Mouse (Mus musculus): ENCODE measurements around the gene Mphosph10. TPM values are rescaled to one million over a fixed set of nuclear protein-coding genes. Genes with fewer than 3 reads are reported as not detected.

Gene Mphosph10
- polyA plus RNA-seq, 1 experiment = 8.4 TPM

DNA sequence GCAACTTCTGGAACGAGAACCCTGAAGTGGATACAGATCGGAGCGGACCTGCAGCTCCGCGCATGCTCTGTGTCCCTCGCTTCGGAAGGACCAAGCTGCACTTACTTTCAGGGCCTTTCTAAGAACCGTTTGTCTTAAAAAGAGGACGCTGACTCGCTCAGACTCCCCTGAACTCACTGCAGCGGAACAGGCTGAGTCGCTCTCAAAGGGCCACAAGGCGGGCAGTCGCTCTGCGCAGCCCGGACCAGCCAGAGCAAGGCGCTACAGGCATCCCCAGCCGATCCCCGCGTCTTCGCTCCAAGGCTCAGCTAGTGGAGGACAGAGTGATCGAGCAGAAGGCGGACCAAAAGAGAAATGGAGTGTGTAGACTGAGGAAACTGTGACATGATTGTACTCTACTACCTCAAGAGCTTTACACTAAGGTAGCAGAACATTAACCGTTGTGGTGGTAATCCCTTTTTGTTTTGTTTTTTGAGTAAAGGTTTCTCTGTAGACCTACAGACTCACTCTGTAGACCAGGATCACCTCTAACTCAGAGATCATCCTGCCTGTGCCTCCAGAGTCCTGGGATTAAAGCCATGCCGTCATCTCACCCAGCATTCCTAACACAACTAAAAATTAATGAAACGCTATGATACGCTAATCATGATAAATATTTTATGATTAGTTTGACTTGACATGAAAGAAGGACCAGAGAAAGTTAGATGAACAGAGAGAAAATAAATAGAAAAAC is 18.1 kb downstream of the Mphosph10 start, which contains the start of gene Fan1:
TSS of gene Fan1 (minus strand) at position 266 of the 733 bp plus-strand sequence.
- Histone ChIP-seq H3K4me2 (ENCODE audit: low read depth) (peak within 1 kb of the TSS; percentile 97), H3K79me2 (ENCODE audit: control insufficient read depth, insufficient read depth) (no peaks in the 10 kb centered on the region), H3ac (ENCODE audit: control insufficient read depth, insufficient read length) (peak within 1 kb of the TSS; percentile 70), H3K36me3 (ENCODE audit: control insufficient read depth, insufficient read depth) (peaks cover 20% of the 10 kb centered on the region), H3K4me3 (peak within 1 kb of the TSS; percentile 67), H3K27me3 (ENCODE audit: control insufficient read depth, insufficient read depth, insufficient read length) (no peaks in the 10 kb centered on the region)
- TF ChIP-seq SRF (IDR thresholded peaks at IDR 0.05; ENCODE audit: control insufficient read depth, insufficient read length, low read depth) (peak; percentile 76), TCF12 (IDR thresholded peaks at IDR 0.05; ENCODE audit: insufficient read depth, poor library complexity, severe bottlenecking) (no peak), MAX (IDR thresholded peaks at IDR 0.05; ENCODE audit: low read depth) (no peak), TCF3 (IDR thresholded peaks at IDR 0.05; ENCODE audit: insufficient read length, low read depth) (no peak), USF1 (IDR thresholded peaks at IDR 0.05; ENCODE audit: low read depth) (no peak), MYOG (IDR thresholded peaks at IDR 0.05; ENCODE audit: control insufficient read depth in 1 of 3, insufficient read depth in 1 of 3, insufficient read length in 2 of 3, low read depth in 2 of 3) (no peak), POLR2AphosphoS2 (IDR thresholded peaks at IDR 0.05; ENCODE audit: insufficient read length, low read depth) (peak; percentile 93), CEBPB (IDR thresholded peaks at IDR 0.05; ENCODE audit: insufficient read depth, poor library complexity, severe bottlenecking) (no peak), E2F4 (IDR thresholded peaks at IDR 0.05; ENCODE audit: insufficient read depth) (peak; percentile 7), MYOD1 (IDR thresholded peaks at IDR 0.05; ENCODE audit: control insufficient read depth in 1 of 3, insufficient read length in 2 of 3, low read depth in 2 of 3) (peak in 1 of 3 experiments; percentile 15), REST (IDR thresholded peaks at IDR 0.05; ENCODE audit: insufficient read depth, insufficient read length) (no peak), POLR2A (IDR thresholded peaks at IDR 0.05; ENCODE audit: insufficient read length, low read depth) (peak; percentile 93)

DNA sequence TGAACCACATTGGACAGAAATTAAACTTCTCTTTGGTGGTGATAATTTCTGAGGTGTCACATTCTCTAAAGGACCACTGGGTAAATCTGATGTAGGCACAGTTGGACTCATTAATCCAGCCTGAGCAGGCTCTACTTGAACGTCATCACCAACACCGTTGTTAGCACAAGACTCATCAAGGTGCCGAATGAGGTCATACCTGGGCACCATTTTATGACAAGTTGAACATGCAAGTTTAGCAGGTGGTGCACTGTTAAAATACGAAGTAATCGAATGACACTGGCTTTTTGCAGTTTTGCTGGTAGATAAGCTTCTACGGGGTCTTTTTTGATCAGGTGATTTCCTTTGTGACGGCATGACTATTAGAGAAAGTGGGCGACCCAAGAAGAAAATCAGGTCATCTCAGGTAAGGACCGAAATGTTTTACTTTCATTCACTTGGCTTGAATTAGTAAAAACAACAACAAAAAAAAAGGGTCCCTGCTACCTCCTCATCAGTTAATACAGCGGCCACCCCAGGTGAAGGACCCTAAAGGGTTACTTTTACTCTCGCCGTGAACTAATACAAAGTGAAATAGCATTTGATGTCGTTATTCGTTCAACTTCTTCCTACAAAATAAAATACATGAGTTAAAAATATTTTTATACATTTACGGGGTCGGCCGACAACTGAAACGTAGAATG is 18.8 kb downstream of the Mphosph10 start:
- H3ac ChIP-seq (ENCODE audit: control insufficient read depth, insufficient read length) = peak overlapping the region; percentile 70
- TF ChIP-seq TCF3 (IDR thresholded peaks at IDR 0.05; ENCODE audit: insufficient read length, low read depth) = no peak
- H3K4me2 ChIP-seq (ENCODE audit: low read depth) = peak overlapping the region; percentile 97
- H3K36me3 ChIP-seq (ENCODE audit: control insufficient read depth, insufficient read depth) = peaks cover 13% of the 10 kb centered on the region
- H3K4me3 ChIP-seq = peak overlapping the region; percentile 67
- no peaks in the 10 kb centered on the region for H3K27me3 ChIP-seq (ENCODE audit: control insufficient read depth, insufficient read depth, insufficient read length)
- no peaks in the 10 kb centered on the region for H3K79me2 ChIP-seq (ENCODE audit: control insufficient read depth, insufficient read depth)

DNA sequence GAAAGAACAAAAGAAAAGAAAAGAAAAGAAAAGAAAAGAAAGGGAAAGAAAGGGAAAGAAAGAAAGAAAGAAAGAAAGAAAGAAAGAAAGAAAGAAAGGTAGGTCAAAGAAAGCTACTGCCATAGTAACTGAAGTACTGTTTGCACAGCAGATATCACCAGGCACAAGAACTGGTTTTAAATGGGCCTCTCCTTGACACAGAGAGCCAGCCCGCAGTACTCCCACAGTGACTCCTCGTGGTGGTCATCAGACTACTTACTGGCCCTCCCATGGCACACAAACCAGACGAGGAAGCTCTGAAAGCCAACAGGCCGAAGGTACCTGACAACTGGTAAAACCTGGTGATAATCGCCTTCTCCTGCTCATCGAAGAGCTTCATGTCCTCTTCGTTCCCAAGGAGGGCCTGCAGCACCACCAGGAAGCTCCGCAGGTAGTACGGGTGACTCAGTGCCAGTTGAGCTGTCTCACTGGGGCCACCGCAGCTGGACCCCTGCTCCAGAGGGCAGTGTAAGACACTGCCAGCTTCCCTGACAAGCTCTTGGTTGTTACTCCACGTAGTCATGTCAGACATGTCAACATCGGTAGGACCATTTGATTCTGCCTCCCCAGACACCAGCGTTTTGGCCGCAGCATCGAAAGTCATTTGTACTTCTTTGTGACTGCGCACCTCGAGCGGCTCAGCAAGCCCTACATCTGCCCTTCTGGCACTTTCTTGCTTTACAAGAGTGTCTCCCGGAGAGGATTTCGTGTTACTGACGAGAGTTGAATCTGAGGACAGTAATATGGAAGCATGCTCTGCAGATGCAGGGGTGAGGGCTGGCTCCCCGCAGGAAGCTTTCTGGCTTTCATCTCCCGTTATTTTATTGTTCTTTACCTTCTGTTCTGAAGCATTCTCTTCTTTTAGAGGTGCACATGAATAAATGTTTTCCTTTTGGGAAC is 19.9 kb downstream of the Mphosph10 start:
- peak overlapping the region; percentile 67 for H3K4me3 ChIP-seq
- H3K27me3 ChIP-seq (ENCODE audit: control insufficient read depth, insufficient read depth, insufficient read length) = no peaks in the 10 kb centered on the region
- no peak overlapping the region for H3ac ChIP-seq (ENCODE audit: control insufficient read depth, insufficient read length)
- no peaks in the 10 kb centered on the region for H3K79me2 ChIP-seq (ENCODE audit: control insufficient read depth, insufficient read depth)
- H3K36me3 ChIP-seq (ENCODE audit: control insufficient read depth, insufficient read depth) = peaks cover 6% of the 10 kb centered on the region
- no peak overlapping the region for H3K4me2 ChIP-seq (ENCODE audit: low read depth)
- TF ChIP-seq CEBPB (IDR thresholded peaks at IDR 0.05; ENCODE audit: insufficient read depth, poor library complexity, severe bottlenecking) (no peak), SRF (IDR thresholded peaks at IDR 0.05; ENCODE audit: control insufficient read depth, insufficient read length, low read depth) (no peak), E2F4 (IDR thresholded peaks at IDR 0.05; ENCODE audit: insufficient read depth) (no peak), USF1 (IDR thresholded peaks at IDR 0.05; ENCODE audit: low read depth) (no peak), POLR2AphosphoS2 (IDR thresholded peaks at IDR 0.05; ENCODE audit: insufficient read length, low read depth) (no peak), POLR2A (IDR thresholded peaks at IDR 0.05; ENCODE audit: insufficient read length, low read depth) (no peak), TCF12 (IDR thresholded peaks at IDR 0.05; ENCODE audit: insufficient read depth, poor library complexity, severe bottlenecking) (no peak), TCF3 (IDR thresholded peaks at IDR 0.05; ENCODE audit: insufficient read length, low read depth) (no peak)

DNA sequence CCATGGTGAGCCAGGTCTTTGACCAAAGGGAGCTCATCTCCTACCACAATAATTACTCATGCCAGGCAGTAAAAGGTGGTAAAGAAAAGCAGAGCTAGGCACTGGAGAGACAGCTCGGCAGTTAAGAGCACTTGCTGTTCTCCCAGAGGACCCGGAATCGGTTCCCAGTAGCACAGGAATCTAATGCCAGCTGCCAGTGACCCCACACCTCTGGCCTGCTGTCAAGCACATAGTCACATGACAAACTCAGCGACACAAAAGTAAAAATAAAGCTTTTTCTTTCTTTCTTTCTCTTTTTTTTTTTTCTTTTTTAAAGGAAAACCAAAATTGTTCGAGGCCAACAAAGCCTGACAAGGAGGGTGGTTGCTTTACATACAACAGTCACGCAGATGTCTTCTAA is 22.2 kb downstream of the Mphosph10 start:
- Histone ChIP-seq H3K4me3 (no peak overlapping the region), H3K79me2 (ENCODE audit: control insufficient read depth, insufficient read depth) (no peaks in the 10 kb centered on the region), H3K36me3 (ENCODE audit: control insufficient read depth, insufficient read depth) (no peaks in the 10 kb centered on the region), H3K27me3 (ENCODE audit: control insufficient read depth, insufficient read depth, insufficient read length) (no peaks in the 10 kb centered on the region), H3K4me2 (ENCODE audit: low read depth) (no peak overlapping the region), H3ac (ENCODE audit: control insufficient read depth, insufficient read length) (no peak overlapping the region)
- TF ChIP-seq SRF (IDR thresholded peaks at IDR 0.05; ENCODE audit: control insufficient read depth, insufficient read length, low read depth) (no peak), TCF3 (IDR thresholded peaks at IDR 0.05; ENCODE audit: insufficient read length, low read depth) (no peak), USF1 (IDR thresholded peaks at IDR 0.05; ENCODE audit: low read depth) (no peak), MAX (IDR thresholded peaks at IDR 0.05; ENCODE audit: low read depth) (no peak), E2F4 (IDR thresholded peaks at IDR 0.05; ENCODE audit: insufficient read depth) (no peak), TCF12 (IDR thresholded peaks at IDR 0.05; ENCODE audit: insufficient read depth, poor library complexity, severe bottlenecking) (no peak), POLR2A (IDR thresholded peaks at IDR 0.05; ENCODE audit: insufficient read length, low read depth) (no peak), CEBPB (IDR thresholded peaks at IDR 0.05; ENCODE audit: insufficient read depth, poor library complexity, severe bottlenecking) (no peak), REST (IDR thresholded peaks at IDR 0.05; ENCODE audit: insufficient read depth, insufficient read length) (no peak), POLR2AphosphoS2 (IDR thresholded peaks at IDR 0.05; ENCODE audit: insufficient read length, low read depth) (no peak), MYOG (IDR thresholded peaks at IDR 0.05; ENCODE audit: control insufficient read depth in 1 of 3, insufficient read depth in 1 of 3, insufficient read length in 2 of 3, low read depth in 2 of 3) (no peak), MYOD1 (IDR thresholded peaks at IDR 0.05; ENCODE audit: control insufficient read depth in 1 of 3, insufficient read length in 2 of 3, low read depth in 2 of 3) (no peak)

Measured in myocyte (in vitro differentiated cells).